Mouse (Mus musculus) kidney, postnatal 0 days (tissue): ENCODE measurements around the gene Amz2. TPM values are rescaled to one million over a fixed set of nuclear protein-coding genes. Genes with fewer than 3 reads are reported as not detected.
A peak's percentile ranks its signal among the peaks of the same experiment; 100 is the strongest.

ENCODE experiments used
- ATAC-seq: fragments of 200-750 bp; cut with Nextera tagmentation; replicated peaks from 2 replicates; pipeline ENCODE4 v1.8.0; 2017; ENCODE audit warnings: low read depth, moderate number of reproducible peaks, moderate TSS enrichment, moderate library complexity; ENCODE audit not compliant: low FRiP score
- DNase-seq: peaks from one replicate; pipeline ENCODE4 v3.0.0-alpha.2; 2016; ENCODE audit warnings: low spot score
- H3K27ac ChIP-seq: fragments of 300-500 bp; sonication (generic); 2 replicates; pipeline ENCODE4 v1.5.1; 2014; ENCODE audit warnings: mild to moderate bottlenecking
- H3K27me3 ChIP-seq: fragments of 300-500 bp; sonication (generic); 2 replicates; pipeline ENCODE4 v1.6.1; 2014; ENCODE audit warnings: low read length, mixed read lengths; ENCODE audit not compliant: insufficient read depth
- H3K36me3 ChIP-seq: fragments of 300-500 bp; sonication (generic); 2 replicates; pipeline ENCODE4 v1.6.1; 2014; ENCODE audit warnings: low read length, mixed read lengths; ENCODE audit not compliant: insufficient read depth
- H3K4me1 ChIP-seq: fragments of 300-500 bp; sonication (generic); replicated peaks from 2 replicates; pipeline ENCODE4 v1.6.1; 2014; ENCODE audit warnings: antibody characterized with exemption, low read length, mixed read lengths; ENCODE audit not compliant: insufficient read depth
- H3K4me2 ChIP-seq: fragments of 300-500 bp; sonication (generic); 2 replicates; pipeline ENCODE4 v1.6.1; 2014; ENCODE audit warnings: mild to moderate bottlenecking, low read length, moderate library complexity, mixed read lengths
- H3K4me3 ChIP-seq: fragments of 300-500 bp; sonication (generic); replicated peaks from 2 replicates; pipeline ENCODE4 v1.5.1; 2014; ENCODE audit warnings: low read depth, low read length
- H3K9ac ChIP-seq: fragments of 300-500 bp; sonication (generic); 2 replicates; pipeline ENCODE4 v1.6.1; 2014; ENCODE audit warnings: low read depth, low read length
- H3K9me3 ChIP-seq: fragments of 300-500 bp; sonication (generic); replicated peaks from 2 replicates; pipeline ENCODE4 v1.6.1; 2016; ENCODE audit warnings: low read length, inconsistent platforms, mixed read lengths
- CTCF ChIP-seq: IDR thresholded peaks from 2 replicates; pipeline ENCODE4 v1.5.1; 2016; ENCODE audit warnings: antibody characterized with exemption, low read depth, mild to moderate bottlenecking, moderate library complexity
- WGBS: fragments of 180-500 bp; shearing (Covaris S2); extraction: QIAGEN DNeasy Blood & Tissue Kit; methylation state at CpG from one replicate; pipeline ENCODE4 v1.1.7; 2014; 5-methylcytosine and 5-hydroxymethylcytosine counted together
- microRNA-seq: library from miRNA; unstranded; fragments of <30 nt; microRNA quantifications from one replicate; pipeline ENCODE4, GENCODE M21; 2016
- polyA plus RNA-seq: library from polyadenylated mRNA; unstranded; fragments of >200 nt; fragmentation: Nextera tagmentation; extraction: Ambion mirVana; gene quantifications from 2 replicates; pipeline ENCODE4 v1.2.1, GENCODE M21; 2015

The Amz2 gene
- polyA plus RNA-seq, 1 experiment from 2014 or later, result 30.4 TPM

DNA sequence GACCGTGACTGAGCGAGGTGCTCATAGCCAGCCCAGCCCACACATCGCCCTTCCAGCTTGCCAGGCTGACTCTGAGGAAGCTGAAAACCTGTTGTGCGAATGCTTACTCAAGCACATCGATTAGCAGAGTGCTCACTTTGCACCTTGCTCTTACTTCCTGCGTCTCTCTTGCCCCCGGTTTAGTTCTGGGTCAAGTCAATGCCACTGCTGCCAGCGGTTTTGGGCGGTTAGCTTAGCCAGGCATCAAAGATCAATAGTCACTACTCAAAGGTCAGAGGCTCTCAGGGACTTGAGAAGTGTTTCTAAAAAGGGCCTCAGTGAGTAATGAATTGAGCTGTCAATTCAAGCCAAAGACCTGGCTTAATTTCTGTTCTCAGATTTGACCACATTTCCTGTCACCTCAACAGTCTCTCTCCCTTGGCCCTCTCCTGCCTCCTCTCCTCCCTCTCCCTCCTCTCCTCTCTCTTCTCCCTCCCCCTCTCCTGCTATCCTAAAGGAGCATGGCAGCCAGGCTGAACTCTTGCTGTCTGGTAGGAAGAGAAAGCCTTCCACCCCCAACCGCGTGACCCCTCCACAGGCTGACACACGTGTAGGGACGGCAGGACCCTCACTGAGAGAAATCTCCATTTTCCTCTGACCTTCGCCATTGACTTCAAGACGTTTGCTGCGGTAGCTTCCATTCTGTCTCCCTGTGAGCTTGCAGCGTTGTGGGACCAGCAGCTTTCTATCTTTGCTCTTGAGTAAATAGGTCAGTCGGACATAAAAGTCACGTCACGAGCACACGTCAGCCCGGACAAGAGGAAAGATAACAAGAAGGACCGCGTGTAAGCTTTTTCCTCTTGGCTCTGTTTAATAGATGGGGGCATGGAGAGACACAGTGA lies 69.4 kb downstream of the Amz2 start:
- 14% methylated on average over 24 of the region's 24 CpGs for WGBS
- ATAC-seq (peak; percentile 72), DNase-seq (peak; percentile 40)
- peaks cover 27% of the 10 kb centered on the region for H3K4me1 ChIP-seq
- H3K27ac ChIP-seq, result peak overlapping the region; percentile 62; the same call in 1 of the 2 replicates
- no peaks in the 10 kb centered on the region for H3K36me3 ChIP-seq
- TF ChIP-seq CTCF, result no peak
- peak overlapping the region; percentile 31 for H3K4me2 ChIP-seq
- no peak overlapping the region for H3K4me3 ChIP-seq
- no peaks in the 10 kb centered on the region for H3K27me3 ChIP-seq
- no peaks in the 10 kb centered on the region for H3K9me3 ChIP-seq
- H3K9ac ChIP-seq, result no peak overlapping the region

DNA sequence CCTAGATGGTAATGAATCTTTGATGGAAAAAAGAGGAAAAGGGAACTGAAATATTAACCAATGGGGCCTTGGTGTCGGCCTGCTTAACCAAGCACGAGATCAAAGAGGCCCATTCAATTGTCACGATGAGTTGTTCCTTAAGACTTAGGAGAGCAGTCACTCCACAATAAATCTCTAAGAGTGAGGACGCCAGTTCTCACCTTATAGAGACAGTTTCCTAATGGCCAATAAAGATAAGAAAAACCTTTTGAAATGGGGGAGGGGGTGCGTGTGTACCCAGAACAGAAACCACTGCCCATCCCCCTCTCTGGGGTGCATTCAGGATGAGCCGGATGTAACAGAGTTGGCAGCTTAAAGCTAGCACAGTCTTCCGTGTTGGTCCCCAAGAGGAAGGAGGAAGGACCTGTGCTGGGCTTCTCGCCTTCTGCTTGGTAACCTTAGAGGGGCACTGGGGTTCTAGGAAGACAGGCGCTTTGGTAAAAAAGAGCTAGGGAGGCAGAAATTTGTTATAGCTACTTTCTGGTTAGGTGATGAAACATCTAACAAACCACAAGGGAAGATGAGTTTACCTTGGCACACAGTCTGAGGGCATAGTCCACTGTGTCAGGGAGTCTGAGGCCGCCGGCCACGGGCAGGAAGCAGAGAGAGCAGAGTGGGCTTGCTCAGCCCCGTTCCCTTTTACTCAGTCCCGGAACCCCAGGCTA lies 70.2 kb downstream of the Amz2 start:
- Histone ChIP-seq H3K4me1 (peaks cover 27% of the 10 kb centered on the region), H3K9me3 (no peaks in the 10 kb centered on the region), H3K27ac (no peak overlapping the region), H3K27me3 (no peaks in the 10 kb centered on the region), H3K36me3 (no peaks in the 10 kb centered on the region), H3K4me3 (no peak overlapping the region), H3K4me2 (peak overlapping the region; percentile 31), H3K9ac (no peak overlapping the region)
- no peak for TF ChIP-seq CTCF
- ATAC-seq (peak; percentile 17; the same call in 1 of the 2 replicates), DNase-seq (peak; percentile 82)
- WGBS, result 16% methylated on average over 14 of the region's 14 CpGs

DNA sequence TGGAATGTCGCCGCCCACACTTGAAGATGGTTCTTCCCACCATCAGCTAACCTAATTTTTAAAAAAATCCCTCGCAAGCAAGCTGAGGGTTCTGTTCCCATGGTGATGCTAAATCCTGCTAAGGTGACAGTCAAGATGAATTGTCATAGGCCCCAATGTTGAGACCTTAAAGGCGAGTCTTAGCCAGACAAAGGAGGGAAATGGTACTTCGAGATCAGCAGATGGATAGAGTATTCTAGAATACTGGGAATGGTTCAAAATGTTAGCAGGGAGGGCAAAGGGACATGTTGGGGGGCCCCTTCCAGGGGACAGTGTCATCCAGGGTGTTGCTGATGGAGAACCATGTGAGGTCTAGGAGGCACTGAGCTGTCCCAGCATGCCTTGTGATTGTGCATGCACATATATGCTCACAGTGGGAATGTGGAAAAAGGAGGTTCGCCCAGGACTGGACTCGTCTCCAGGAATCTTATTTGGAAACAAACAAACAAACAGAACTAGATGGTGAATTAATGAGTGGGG lies 70.8 kb downstream of the Amz2 start:
- Histone ChIP-seq H3K9ac (no peak overlapping the region), H3K4me1 (peaks cover 27% of the 10 kb centered on the region), H3K9me3 (no peaks in the 10 kb centered on the region), H3K27ac (no peak overlapping the region), H3K36me3 (no peaks in the 10 kb centered on the region), H3K4me3 (no peak overlapping the region), H3K4me2 (no peak overlapping the region), H3K27me3 (no peaks in the 10 kb centered on the region)
- no peak for TF ChIP-seq CTCF
- DNase-seq (no peak), ATAC-seq (no peak)
- 59% methylated on average over 7 of the region's 7 CpGs for WGBS

DNA sequence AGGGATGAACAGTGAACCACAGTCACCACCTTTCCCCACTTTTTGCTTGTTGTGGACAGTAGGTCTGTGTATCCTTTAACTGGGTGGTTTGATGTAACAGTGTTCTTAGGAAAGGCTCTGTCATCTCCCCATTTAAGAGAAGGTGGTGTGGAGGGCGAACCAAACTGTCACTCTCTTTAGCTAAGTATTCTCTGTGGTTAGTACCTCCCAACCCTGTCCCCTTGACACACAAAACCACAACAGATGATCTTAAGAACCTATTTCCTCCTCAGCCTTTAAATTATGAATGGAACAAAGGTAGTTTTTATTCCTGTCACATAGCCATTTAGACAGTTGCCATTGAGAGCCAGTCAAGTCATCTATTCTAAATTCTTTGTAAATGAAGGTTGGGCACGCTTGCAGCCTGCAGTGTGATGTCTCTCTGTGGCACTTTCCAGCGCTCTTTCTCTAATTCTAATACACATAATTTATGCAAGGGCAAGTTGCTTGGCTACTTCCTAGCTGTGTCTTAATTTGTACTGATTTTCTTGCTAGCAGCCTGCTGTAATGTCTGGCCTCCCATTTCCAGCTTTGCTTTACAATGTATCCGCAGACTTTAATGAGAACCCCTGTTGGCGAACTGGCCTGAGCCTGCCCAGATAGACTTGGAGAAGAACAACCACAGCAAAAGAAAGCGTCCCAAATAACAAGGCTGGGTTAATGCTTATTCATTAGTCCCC lies 71.4 kb downstream of the Amz2 start:
- DNase-seq, result no peak
- Histone ChIP-seq H3K27me3 (no peaks in the 10 kb centered on the region), H3K4me1 (peaks cover 27% of the 10 kb centered on the region), H3K9ac (no peak overlapping the region), H3K4me2 (no peak overlapping the region), H3K4me3 (no peak overlapping the region), H3K27ac (no peak overlapping the region), H3K36me3 (no peaks in the 10 kb centered on the region), H3K9me3 (no peaks in the 10 kb centered on the region)
- ATAC-seq, result no peak
- WGBS, result 80% methylated on average over 6 of the region's 6 CpGs
- TF ChIP-seq CTCF, result no peak

DNA sequence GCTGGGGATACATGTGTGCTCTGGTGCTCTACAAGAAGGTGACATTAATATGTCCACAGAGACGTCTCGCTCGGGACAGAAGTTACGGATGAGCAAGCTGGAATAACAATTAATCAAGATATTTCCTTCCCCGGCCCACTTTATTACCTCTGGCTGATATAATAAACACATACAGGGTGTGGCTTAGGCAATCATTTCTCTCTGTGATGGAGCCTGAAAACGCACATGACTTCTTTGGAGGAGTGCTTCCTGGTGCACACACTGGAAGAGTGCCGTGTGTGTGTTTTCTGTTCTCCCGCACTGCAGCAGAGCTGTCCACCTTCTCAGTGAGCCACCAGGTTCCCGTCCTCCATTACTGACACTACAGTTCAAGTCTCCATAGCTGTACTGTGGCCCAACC lies 72.2 kb downstream of the Amz2 start:
- H3K9ac ChIP-seq, result no peak overlapping the region
- H3K36me3 ChIP-seq, result no peaks in the 10 kb centered on the region
- WGBS, result 32% methylated on average over 9 of the region's 9 CpGs
- TF ChIP-seq CTCF, result no peak
- ATAC-seq, result no peak
- H3K9me3 ChIP-seq, result no peaks in the 10 kb centered on the region
- no peaks in the 10 kb centered on the region for H3K27me3 ChIP-seq
- no peak overlapping the region for H3K4me2 ChIP-seq
- H3K27ac ChIP-seq, result no peak overlapping the region
- DNase-seq, result peak; percentile 19
- peaks cover 27% of the 10 kb centered on the region for H3K4me1 ChIP-seq
- H3K4me3 ChIP-seq, result no peak overlapping the region

DNA sequence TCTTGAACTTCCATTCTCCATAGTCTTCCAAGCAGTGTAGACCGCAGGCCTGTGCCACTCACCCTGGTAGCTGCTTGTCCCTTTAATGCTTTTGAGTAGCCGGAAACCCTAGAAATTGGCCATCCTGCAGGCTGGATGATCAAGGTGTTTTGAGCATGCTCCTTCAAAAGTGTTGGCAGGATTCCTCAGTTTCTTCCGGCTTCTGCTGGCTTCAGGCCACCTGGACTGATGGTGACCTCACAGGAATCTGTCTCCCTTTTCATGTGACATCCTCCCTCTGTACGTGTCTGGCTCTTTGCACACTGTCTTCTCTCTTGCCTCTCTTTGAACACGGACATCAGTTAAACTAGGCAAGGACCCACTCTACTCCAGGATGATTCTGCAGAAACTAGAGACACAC lies 74.5 kb downstream of the Amz2 start:
- no peaks in the 10 kb centered on the region for H3K27me3 ChIP-seq
- no peaks in the 10 kb centered on the region for H3K36me3 ChIP-seq
- H3K27ac ChIP-seq, result no peak overlapping the region
- WGBS, result 73% methylated on average over 5 of the region's 5 CpGs
- no peaks in the 10 kb centered on the region for H3K9me3 ChIP-seq
- H3K4me1 ChIP-seq, result peaks cover 20% of the 10 kb centered on the region
- no peak for DNase-seq
- no peak overlapping the region for H3K4me2 ChIP-seq
- H3K4me3 ChIP-seq, result no peak overlapping the region
- ATAC-seq, result no peak
- TF ChIP-seq CTCF, result no peak
- no peak overlapping the region for H3K9ac ChIP-seq

Small RNA genes lying within 50 kb of the gene (microRNA-seq; reads per million reads assigned to microRNA genes)
- not detected for gene Gm25540

Other genes starting within 250 kb of the Amz2 start
- gene Rgs9, start 127.8 kb upstream of the Amz2 start, polyA plus RNA-seq, result 0.99 and 1.1 TPM in 2 replicates
- gene Gna13, start 63.1 kb upstream of the Amz2 start, polyA plus RNA-seq, result 33.9 and 36.2 TPM in 2 replicates
- gene 9930022D16Rik, start 12.0 kb upstream of the Amz2 start, polyA plus RNA-seq, result 0.04 TPM in 1 of 2 replicates, not detected in the other
- gene Arsg, start 47.4 kb downstream of the Amz2 start, polyA plus RNA-seq, result 9.1 and 9.9 TPM in 2 replicates
- 5.3 and 7.8 TPM in 2 replicates for gene Slc16a6, start 47.7 kb downstream of the Amz2 start, polyA plus RNA-seq
- 42.0 and 42.6 TPM in 2 replicates for gene Wipi1, start 186.0 kb downstream of the Amz2 start, polyA plus RNA-seq
- gene Prkar1a, start 223.5 kb downstream of the Amz2 start, polyA plus RNA-seq, result 340 and 372 TPM in 2 replicates